Mouse (Mus musculus): ENCODE measurements at regions not wholly inside any gene's neighbourhood (a gene's known extent, or its start where the extent isn't known, plus 50 kb on each side); places are given as distances from the start of the nearest gene placed in this dataset.

GRCm38 (mm10) chr7:71289702-71290101 lies 61.6 kb downstream of the Gm10295 start:
- no peak for DNase-seq (ENCODE audit: low spot score)

GRCm38 (mm10) chr7:71289266-71289665 lies 62.0 kb downstream of the Gm10295 start:
- no peak for DNase-seq (ENCODE audit: low spot score)

GRCm38 (mm10) chr7:71287441-71287840 lies 63.8 kb downstream of the Gm10295 start:
- DNase-seq (ENCODE audit: low spot score): no peak

GRCm38 (mm10) chr7:71284246-71284645 lies 67.0 kb downstream of the Gm10295 start:
- DNase-seq (ENCODE audit: low spot score): no peak

GRCm38 (mm10) chr7:71283419-71283818 lies 67.9 kb downstream of the Gm10295 start:
- DNase-seq (ENCODE audit: low spot score): no peak

- DNase-seq (ENCODE audit: low spot score): no peak
These were observed 85.2 kb downstream of the Gm10295 start for GRCm38 (mm10) chr7:71266101-71266500.

- no peak for DNase-seq (ENCODE audit: low spot score)
These were observed 87.2 kb downstream of the Gm10295 start for GRCm38 (mm10) chr7:71264115-71264514.

- no peak for DNase-seq (ENCODE audit: low spot score)
These were observed 101.6 kb downstream of the Gm10295 start for GRCm38 (mm10) chr7:71249669-71250068.

GRCm38 (mm10) chr7:71249216-71249615 lies 102.1 kb downstream of the Gm10295 start:
- DNase-seq (ENCODE audit: low spot score): no peak

- DNase-seq (ENCODE audit: low spot score): no peak
These were observed 103.4 kb downstream of the Gm10295 start for GRCm38 (mm10) chr7:71247922-71248321.

GRCm38 (mm10) chr7:71242379-71242911 lies 108.8 kb downstream of the Gm10295 start:
- DNase-seq (ENCODE audit: low spot score): no peak

- no peak for DNase-seq (ENCODE audit: low spot score)
These were observed 112.1 kb downstream of the Gm10295 start for GRCm38 (mm10) chr7:71239207-71239606.

GRCm38 (mm10) chr7:71236334-71236733 lies 115.0 kb downstream of the Gm10295 start:
- DNase-seq (ENCODE audit: low spot score): no peak

GRCm38 (mm10) chr7:71234176-71234769 lies 117.0 kb downstream of the Gm10295 start:
- peak; percentile 10 for DNase-seq (ENCODE audit: low spot score)

- DNase-seq (ENCODE audit: low spot score): no peak
These were observed 118.2 kb downstream of the Gm10295 start for GRCm38 (mm10) chr7:71232821-71233815.

- DNase-seq (ENCODE audit: low spot score): no peak
These were observed 120.3 kb downstream of the Gm10295 start for GRCm38 (mm10) chr7:71230901-71231477.

GRCm38 (mm10) chr7:71229183-71229582 lies 122.1 kb downstream of the Gm10295 start:
- no peak for DNase-seq (ENCODE audit: low spot score)

GRCm38 (mm10) chr7:71224320-71224865 lies 126.9 kb downstream of the Gm10295 start:
- DNase-seq (ENCODE audit: low spot score): no peak

- no peak for DNase-seq (ENCODE audit: low spot score)
These were observed 127.6 kb downstream of the Gm10295 start for GRCm38 (mm10) chr7:71223513-71224319.

- DNase-seq (ENCODE audit: low spot score): no peak
These were observed 133.9 kb downstream of the Gm10295 start for GRCm38 (mm10) chr7:71217344-71217743.

GRCm38 (mm10) chr7:71216808-71217207 lies 134.5 kb downstream of the Gm10295 start:
- no peak for DNase-seq (ENCODE audit: low spot score)

All from retina, embryonic 14.5 days (tissue).